Mouse (Mus musculus) c-Kit-positive CD71-negative TER-119-negative erythroid progenitor cells, embryonic 14.5 days (primary cell): Measurements from ENCODE around the gene Zscan2.
A peak's percentile ranks its signal among the peaks of the same experiment; 100 is the strongest.

Experiments used
- DNase-seq: peaks from one replicate; pipeline ENCODE4 v3.0.0-alpha.2; 2013; ENCODE audit warnings: low read depth

Zscan2 gene

GRCm38 (mm10) chr7:80843910-80844640 is 16.6 kb upstream of the Zscan2 start:
- no peak for DNase-seq

DNA sequence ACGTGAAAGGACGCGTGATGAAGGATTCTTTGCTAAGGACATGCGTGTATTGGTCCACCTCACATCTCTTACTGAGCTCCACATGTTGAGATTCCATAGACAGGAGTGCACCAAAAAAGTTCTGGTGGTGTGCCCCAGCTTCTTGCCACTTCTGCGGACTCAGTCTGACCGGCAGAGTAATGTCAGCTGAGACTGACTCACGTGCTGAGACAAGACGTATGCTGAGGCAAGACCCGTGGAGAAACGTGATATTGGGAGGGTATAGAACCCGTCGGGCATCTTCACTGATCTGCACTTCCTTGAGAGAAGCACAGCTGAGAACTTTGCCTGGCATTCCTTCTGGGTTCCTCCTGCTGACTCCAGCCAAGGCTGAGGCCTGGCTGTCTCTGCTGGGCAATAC is 16.0 kb upstream of the Zscan2 start:
- no peak for DNase-seq

DNA sequence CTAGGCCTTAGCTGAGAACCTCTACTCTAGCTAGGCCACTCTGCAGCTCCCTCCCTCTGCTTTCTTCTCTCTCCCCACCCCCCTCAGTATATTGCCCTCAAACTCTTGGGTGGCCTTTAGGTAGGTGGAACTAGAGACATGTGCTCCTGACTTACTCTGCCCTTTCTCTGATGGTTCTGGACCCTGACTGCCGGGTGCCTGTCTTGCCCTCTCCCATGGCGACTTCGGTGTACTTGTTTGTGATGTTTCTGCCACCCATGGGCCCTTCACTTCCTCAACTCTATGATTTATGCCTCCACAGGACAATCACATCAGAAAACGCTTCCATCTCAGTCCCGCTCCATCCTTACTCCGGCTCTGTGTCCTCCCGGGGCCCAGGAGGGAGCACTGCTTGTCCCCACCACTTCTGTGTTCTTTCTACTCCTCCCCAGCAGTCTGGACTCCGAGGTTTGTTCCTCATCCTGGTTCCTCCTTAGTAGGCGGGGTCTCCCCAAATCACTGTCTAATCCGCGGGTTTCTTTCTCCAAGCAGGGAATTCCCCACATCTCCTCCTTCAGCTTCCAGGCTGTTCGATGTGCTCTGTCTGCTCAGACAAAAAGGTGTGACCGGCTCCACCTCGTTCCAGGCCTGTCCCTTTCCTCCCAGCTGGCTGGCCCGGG is 15.0 kb upstream of the Zscan2 start:
- no peak for DNase-seq

DNA sequence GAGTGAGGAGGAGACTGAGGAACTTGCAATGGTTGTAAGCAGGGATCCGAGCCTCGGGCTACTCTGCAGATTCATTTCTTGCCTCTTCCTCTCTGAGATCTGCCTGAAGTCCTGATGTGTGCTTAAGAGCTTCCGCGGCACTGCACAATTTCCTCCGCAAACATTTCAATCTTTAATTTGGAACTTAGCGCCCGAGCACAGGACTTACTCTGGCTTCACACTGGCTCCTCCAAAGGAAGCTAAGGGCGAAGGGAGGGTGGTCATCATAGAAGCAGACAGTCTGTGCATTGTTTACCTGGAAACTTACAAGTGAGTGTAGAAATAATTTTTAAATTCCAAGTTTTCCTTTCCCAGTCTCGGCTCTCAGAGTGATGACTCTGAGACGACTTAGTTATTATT is 14.4 kb upstream of the Zscan2 start:
- DNase-seq, result no peak

DNA sequence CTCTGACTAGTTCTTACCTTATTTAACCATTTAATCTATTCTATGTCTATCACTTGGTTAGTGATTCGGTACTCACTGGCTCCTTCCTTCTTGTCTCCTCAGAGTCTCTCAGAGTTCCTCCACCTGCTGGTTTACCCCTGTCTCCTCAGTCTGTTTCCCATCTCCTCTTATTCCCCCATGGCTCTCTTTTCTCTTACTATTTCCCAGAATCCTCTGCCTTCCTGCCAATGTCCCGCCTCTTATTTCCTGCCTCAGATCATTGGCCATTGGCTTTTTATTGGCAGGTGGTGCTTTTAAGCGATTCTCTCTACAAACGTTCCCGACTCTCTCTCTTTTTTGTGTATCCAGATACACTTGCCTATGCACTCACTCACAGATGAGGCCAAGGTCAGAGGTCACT is 14.0 kb upstream of the Zscan2 start:
- no peak for DNase-seq

DNA sequence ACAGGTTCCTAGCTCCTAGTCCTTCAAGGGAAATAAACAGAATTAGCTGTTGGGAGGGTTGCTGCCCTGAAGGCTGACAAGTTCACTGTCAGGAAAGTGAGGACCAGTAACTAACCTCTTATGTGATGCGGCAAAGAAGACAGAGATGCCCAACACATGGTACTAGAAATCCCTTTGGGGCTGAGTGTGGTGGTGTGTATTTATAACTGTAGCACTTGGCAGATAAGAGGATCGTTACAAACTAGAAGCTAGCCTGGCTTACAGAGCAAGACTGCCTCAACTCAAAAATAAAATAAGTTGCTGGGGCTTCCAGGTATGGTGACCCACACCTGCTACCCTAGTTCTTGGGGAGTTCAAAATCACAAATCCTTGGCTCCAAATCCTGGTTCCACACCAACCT is 11.5 kb upstream of the Zscan2 start:
- no peak for DNase-seq

DNA sequence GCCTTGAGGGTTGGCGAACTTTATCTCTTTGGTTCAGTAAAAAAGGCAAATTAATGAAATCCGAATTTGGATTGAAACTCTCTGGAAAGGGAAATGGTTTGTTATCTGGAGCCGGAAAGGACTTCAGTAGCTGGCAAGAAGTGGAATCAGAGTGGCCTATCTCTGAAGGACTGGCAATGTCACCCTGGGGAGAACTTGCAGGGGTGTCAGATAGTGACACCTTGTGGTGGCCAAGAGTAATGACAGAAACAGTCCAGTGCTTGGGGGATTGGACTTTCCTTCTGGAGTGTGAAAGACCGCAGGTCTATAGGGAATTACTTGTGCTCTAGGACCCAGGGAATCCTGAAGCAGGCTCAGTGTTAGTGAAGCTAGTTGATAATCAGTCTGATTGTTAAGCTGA is 11.0 kb upstream of the Zscan2 start:
- DNase-seq, result no peak

GRCm38 (mm10) chr7:80850520-80850919 is 10.2 kb upstream of the Zscan2 start:
- no peak for DNase-seq

DNA sequence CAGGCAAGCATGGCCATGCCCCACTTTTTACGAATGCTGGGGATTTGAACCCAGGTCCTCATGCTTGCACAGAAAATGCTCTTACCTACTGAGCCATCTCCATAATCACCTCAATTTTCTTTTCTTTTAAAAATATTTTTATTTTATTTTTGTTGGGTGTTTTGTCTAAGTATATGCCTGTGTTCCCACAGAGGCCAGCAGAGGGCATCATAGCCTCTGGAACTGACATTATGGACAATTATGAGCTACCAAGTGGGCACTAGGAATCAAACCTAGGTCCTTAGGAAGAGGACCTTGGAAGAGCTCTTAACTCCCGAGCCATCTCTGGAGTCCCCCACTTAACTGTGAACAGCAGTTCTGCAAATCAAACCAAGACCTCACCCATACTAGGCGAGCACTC is 7.5 kb upstream of the Zscan2 start:
- no peak for DNase-seq

DNA sequence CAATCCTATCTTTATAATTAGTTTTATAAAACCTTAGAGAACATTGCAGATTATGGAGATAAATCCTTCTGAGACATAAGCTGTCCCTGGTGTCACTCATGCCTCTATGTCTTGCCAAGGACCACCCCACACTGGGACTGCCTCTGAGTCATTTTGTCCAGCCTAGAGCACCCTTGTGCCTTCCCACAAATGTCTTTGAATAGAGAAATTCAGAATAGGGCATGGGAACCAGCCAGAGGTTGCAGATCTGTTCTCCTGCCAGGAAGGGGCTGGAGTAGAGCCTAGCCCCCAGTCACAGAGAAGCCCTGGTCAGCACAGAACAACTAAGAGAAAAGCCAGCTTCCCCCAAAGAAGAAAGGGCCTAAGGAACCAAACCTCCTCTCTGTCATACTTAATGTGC is 5.4 kb upstream of the Zscan2 start:
- DNase-seq, result no peak

DNA sequence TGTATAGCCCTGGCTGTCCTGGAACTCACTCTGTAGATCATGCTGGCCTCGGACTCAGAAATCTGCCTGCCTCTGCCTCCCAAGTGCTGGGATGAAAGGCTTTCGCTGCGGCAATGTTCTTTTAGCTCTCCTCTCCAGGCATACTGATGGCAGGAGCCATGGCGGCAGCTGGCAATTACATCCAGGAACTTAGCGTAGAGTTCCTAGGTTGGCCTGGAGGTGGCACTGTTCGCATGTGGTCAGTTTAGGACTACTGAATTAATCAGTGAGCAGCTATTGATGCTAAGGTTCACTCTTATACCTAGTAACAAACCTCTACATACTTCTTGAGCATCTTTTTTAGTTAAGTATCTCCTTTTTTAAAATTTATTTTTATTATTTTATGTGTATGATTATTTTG is 3.5 kb upstream of the Zscan2 start:
- peak; percentile 70 for DNase-seq

- DNase-seq, result peak; percentile 69
Observed at GRCm38 (mm10) chr7:80860227-80860626, 493 bp upstream of the Zscan2 start.

- DNase-seq, result no peak
Observed at GRCm38 (mm10) chr7:80862475-80862874, 1.8 kb downstream of the Zscan2 start.

- DNase-seq, result no peak
Observed at GRCm38 (mm10) chr7:80863520-80863919, 2.8 kb downstream of the Zscan2 start.

GRCm38 (mm10) chr7:80864151-80864550 is 3.4 kb downstream of the Zscan2 start:
- DNase-seq, result no peak

- peak; percentile 51 for DNase-seq
Observed at GRCm38 (mm10) chr7:80864831-80865230, 4.1 kb downstream of the Zscan2 start.

GRCm38 (mm10) chr7:80865521-80865920 is 4.8 kb downstream of the Zscan2 start:
- DNase-seq, result no peak

- DNase-seq, result no peak
Observed at GRCm38 (mm10) chr7:80866514-80867147, 5.9 kb downstream of the Zscan2 start.

DNA sequence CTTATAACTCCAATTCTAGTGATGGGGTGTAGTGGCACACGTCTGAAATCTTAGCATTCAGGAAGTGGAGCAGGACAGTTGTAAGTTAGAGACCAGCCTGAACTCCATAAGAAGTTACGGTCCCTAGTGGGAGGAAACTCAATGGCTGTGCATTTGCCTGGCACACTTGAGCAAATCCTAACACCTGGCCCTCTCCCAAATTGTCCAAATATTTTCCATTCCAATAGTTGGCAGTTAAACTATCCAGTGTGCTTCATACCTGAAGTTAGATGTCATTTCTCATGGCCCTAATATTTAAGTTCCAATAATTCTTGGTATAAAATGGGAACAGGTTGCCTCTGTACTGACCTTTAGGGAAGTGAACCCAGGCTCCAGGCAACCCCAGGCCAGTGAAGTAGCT is 8.0 kb downstream of the Zscan2 start:
- no peak for DNase-seq

DNA sequence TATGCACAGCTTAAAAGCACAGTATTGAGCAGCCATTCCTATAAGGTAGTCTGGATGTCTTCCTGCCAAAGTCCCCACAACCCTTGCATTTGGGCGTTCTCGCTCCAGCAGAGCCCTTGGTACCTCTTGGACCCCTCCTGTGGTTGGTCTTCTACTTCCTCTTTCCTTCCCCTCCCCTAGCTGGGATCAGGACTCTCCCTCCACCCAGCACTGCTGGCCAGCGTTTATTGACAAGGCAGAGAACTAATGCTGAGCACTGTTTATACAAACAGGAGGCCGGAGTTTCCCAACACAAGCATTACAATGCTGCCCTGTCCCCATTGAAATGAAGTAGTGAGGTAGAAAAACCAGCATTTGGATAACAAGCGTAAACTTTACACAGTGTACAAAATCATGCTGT is 12.3 kb downstream of the Zscan2 start:
- no peak for DNase-seq

GRCm38 (mm10) chr7:80873631-80874030 is 12.9 kb downstream of the Zscan2 start:
- no peak for DNase-seq

GRCm38 (mm10) chr7:80875727-80876126 is 15.0 kb downstream of the Zscan2 start:
- no peak for DNase-seq

- peak; percentile 74 for DNase-seq
Observed at GRCm38 (mm10) chr7:80882830-80883505, 22.2 kb downstream of the Zscan2 start.
